Mouse (Mus musculus) forebrain, embryonic 16.5 days (tissue): ENCODE results near the gene Smbd1. TPM values are rescaled to one million over a fixed set of nuclear protein-coding genes. Genes with fewer than 3 reads are reported as not detected.

ENCODE experiments used
- ATAC-seq: fragments of 200-750 bp; cut with Nextera tagmentation; 2 replicates; pipeline ENCODE4 v1.8.0; 2017; ENCODE audit warnings: mild to moderate bottlenecking, moderate library complexity
- H3K27ac ChIP-seq: fragments of 300-500 bp; sonication (generic); 2 replicates; pipeline ENCODE4 v1.5.1; 2014; ENCODE audit warnings: low read length, control low read depth
- H3K27me3 ChIP-seq: fragments of 300-500 bp; sonication (generic); replicated peaks from 2 replicates; pipeline ENCODE4 v1.6.1; 2014; ENCODE audit warnings: low read length; ENCODE audit not compliant: control insufficient read depth, insufficient read depth
- H3K36me3 ChIP-seq: fragments of 300-500 bp; sonication (generic); 2 replicates; pipeline ENCODE4 v1.6.1; 2014; ENCODE audit not compliant: control insufficient read depth, insufficient read depth
- H3K4me1 ChIP-seq: fragments of 300-500 bp; sonication (generic); replicated peaks from 2 replicates; pipeline ENCODE4 v1.6.1; 2014; ENCODE audit warnings: low read length; ENCODE audit not compliant: control insufficient read depth, insufficient read depth
- H3K4me2 ChIP-seq: fragments of 300-500 bp; sonication (generic); 2 replicates; pipeline ENCODE4 v1.6.1; 2014; ENCODE audit warnings: mild to moderate bottlenecking, low read length, control low read depth
- H3K4me3 ChIP-seq: fragments of 300-500 bp; sonication (generic); replicated peaks from 2 replicates; pipeline ENCODE4 v1.5.1; 2014; ENCODE audit warnings: mild to moderate bottlenecking, low read length, control low read depth
- H3K9ac ChIP-seq: fragments of 300-500 bp; sonication (generic); replicated peaks from 2 replicates; pipeline ENCODE4 v1.6.1; 2014; ENCODE audit warnings: low read depth, low read length, control low read depth
- H3K9me3 ChIP-seq: fragments of 300-500 bp; sonication (generic); 2 replicates; pipeline ENCODE4 v1.6.1; 2016; ENCODE audit warnings: low read length; ENCODE audit not compliant: control insufficient read depth
- WGBS: fragments of 180-500 bp; shearing (Covaris S2); extraction: QIAGEN DNeasy Blood & Tissue Kit; methylation state at CpG from one replicate; pipeline ENCODE4 v1.1.7; 2014; 5-methylcytosine and 5-hydroxymethylcytosine counted together
- polyA plus RNA-seq: library from polyadenylated mRNA; unstranded; fragments of >200 nt; fragmentation: Nextera tagmentation; extraction: Ambion mirVana; gene quantifications from 2 replicates; pipeline ENCODE4 v1.2.1, GENCODE M21; 2015

Gene Smbd1
- polyA plus RNA-seq, result not detected in 2 replicates

DNA sequence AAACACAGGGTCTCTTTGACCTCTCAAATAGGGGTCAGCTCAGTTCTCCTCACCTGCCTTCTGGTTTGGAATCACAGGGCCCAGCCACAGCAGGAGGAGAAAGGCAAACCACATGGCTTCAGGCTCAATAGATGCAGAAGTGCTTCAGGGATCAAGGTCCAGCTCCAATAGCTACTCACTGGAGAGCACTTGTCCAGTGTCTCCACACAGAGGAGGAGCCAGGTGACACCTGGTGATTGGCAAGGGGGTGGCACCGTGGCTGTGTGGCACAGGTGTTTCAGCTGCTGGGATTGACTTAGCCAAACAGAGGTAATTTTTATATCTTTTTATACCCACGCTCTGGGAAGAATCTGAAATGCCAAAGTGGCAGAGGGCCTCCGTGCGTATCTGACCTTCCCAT is at the start of gene Smbd1:
Gene Smbd1 (minus strand): TSS at position 157 of the 400 bp plus-strand sequence.
- H3K4me3 ChIP-seq, result no peak within 1 kb of the TSS
- no peaks in the 10 kb centered on the region for H3K9me3 ChIP-seq
- no peaks in the 10 kb centered on the region for H3K36me3 ChIP-seq
- H3K27ac ChIP-seq, result no peak within 1 kb of the TSS
- 94% methylated on average over 4 of the region's 4 CpGs for WGBS
- peaks cover 5% of the 10 kb centered on the region for H3K4me1 ChIP-seq
- ATAC-seq, result no peak
- H3K4me2 ChIP-seq, result no peak within 1 kb of the TSS
- H3K27me3 ChIP-seq, result peaks cover 2% of the 10 kb centered on the region; the same call in 1 of the 2 replicates
- H3K9ac ChIP-seq, result no peak within 1 kb of the TSS

DNA sequence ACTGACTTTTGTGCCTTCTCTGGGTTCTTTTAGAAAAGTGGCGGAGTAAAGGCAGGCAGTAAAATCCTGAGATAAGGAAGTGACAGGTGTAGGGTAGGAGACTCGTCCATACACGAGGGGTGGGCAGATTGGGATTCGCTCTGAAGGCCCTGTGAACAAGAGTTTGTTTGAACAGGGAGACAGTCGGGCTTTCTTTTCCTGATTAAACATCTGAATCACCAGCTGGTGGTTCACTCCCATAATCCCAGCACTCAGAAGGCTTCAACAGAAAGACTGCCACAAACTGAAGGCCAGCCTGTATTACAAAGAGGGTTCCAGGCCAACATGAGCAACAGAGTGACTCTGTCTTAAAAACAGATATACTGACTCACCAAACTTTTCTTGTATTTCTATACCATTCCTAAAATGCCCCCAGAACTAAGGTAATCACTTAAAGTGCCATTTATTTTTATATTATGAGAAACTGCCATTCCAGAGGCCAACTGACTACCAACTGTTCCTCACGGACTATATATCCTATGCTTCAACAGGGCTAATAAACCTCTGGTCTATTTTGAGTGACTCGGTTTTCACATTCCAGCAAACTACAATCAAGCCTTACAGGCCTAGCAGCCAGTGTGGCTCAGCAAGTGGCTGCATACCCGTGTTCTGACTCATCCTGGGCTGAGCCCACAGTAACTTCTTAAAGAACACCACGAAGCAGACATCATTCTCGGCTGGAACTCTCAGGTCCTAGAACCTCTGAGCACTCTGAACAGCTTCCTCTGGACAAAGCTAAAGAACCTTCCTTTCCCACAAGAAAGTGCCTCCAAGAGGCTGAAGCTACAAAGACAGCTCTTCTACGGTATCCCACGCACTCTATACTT is 48.7 kb upstream of the Smbd1 start:
- H3K4me1 ChIP-seq, result peaks cover 7% of the 10 kb centered on the region
- no peaks in the 10 kb centered on the region for H3K9me3 ChIP-seq
- H3K4me2 ChIP-seq, result no peak overlapping the region
- no peak overlapping the region for H3K4me3 ChIP-seq
- WGBS, result 78% methylated on average over 12 of the region's 12 CpGs
- H3K27me3 ChIP-seq, result no peaks in the 10 kb centered on the region
- H3K36me3 ChIP-seq, result peaks cover 2% of the 10 kb centered on the region
- H3K9ac ChIP-seq, result no peak overlapping the region
- H3K27ac ChIP-seq, result no peak overlapping the region
- no peak for ATAC-seq

DNA sequence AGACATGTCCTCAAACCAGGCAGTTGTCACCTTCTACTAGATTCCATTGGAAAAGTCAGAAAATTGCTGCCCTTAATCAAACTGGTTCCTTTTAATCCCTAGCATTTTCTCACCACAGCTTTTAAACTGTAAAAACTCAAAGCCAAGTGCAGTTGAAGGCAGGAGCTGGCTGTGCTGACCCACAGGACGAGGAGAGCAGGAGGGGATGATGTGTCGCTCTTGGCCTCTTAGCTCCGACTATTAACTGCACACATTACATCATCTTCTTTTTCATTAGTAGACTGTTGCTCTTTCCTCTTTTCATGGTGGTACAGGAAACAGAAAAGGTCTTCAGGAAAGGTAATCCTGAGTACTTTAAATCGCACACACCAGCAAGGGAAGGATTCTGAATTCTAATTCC is 48.1 kb upstream of the Smbd1 start:
- H3K27ac ChIP-seq, result no peak overlapping the region

DNA sequence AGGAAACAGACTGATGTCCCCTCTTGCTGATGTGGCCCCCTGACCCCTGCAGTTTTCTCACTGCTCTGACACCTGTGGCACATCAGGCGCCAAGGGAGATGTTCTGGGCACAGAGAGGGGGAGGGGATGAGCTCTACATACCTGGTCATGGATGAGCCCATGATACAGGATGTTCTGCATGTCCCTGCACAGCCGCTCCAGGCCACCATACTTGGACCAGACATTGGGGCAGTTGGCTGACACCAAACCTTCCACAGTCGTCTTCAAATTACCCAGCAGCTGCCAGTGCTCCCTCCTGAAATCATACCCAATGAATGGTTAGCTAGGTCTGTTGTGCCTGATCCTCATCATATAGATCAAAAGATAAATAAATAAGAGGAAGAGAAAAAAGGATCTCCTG is 46.5 kb upstream of the Smbd1 start:
- Histone ChIP-seq H3K36me3 (peaks cover 5% of the 10 kb centered on the region), H3K27ac (no peak overlapping the region), H3K4me2 (no peak overlapping the region), H3K9ac (no peak overlapping the region), H3K27me3 (no peaks in the 10 kb centered on the region), H3K4me3 (no peak overlapping the region), H3K4me1 (peaks cover 11% of the 10 kb centered on the region), H3K9me3 (no peaks in the 10 kb centered on the region)
- no peak for ATAC-seq
- WGBS, result 93% methylated on average over 3 of the region's 3 CpGs

More for the DNA sequence above, 48.1 kb upstream of the Smbd1 start:
- Histone ChIP-seq H3K27me3 (no peaks in the 10 kb centered on the region), H3K36me3 (peaks cover 2% of the 10 kb centered on the region), H3K4me2 (no peak overlapping the region), H3K9me3 (no peaks in the 10 kb centered on the region), H3K9ac (no peak overlapping the region), H3K4me1 (peaks cover 11% of the 10 kb centered on the region), H3K4me3 (no peak overlapping the region)
- WGBS, result 66% methylated on average over 4 of the region's 4 CpGs
- no peak for ATAC-seq

DNA sequence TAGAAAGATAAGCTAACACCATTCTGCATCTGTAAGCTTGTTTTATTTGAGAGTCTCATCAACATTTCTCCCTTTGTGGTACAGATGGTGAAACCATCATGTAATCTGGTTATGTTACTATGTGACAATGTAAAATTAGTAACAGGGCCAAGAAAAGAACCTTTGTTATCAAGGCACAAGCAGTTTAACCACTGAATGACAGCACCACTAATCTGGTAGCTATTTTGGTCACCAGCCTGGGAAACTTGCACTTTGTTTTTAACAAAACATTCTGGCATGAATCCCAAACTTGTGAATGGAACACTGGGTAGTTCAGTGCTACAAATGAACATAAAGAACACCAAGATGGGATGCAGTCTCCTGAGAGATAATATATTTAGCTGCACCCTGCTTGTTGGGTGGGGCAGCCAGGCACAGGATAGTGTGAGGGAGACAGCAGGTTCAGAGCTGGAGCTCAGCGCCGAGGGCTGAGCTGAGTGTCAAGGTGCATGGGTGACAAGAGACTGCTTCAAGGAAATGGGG is 43.8 kb upstream of the Smbd1 start:
- Histone ChIP-seq H3K36me3 (peaks cover 6% of the 10 kb centered on the region), H3K27ac (peak overlapping the region; percentile 64), H3K9me3 (no peaks in the 10 kb centered on the region), H3K4me1 (peaks cover 11% of the 10 kb centered on the region), H3K4me2 (no peak overlapping the region), H3K27me3 (no peaks in the 10 kb centered on the region), H3K9ac (no peak overlapping the region), H3K4me3 (no peak overlapping the region)
- WGBS, result 52% methylated on average over 2 of the region's 2 CpGs
- peak; percentile 76 for ATAC-seq

DNA sequence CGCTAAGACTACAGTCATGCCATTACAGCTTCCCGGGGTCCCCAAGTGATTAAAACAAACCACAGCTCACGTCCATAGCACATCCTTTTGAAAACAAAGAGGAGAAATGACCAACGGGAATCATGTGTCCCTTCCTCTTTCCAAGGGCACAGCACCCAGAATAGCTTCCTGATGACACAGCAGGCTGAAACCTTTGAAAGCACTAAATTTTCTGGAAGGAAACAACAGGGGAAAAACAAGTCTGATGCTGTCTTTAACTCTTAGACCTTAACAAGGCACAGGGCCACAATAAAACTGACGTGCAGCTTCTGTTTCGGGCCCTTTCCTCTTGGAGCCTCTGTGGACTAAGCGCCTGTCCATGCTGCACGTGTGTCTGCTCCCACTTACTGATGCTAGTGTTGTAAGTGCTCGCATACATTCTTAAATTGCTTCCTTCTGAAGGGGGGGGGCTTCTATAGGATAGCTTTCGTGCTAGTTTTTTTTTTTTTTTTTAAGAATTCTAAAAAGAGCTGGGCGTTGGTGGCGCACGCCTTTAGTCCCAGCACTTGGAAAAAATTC is 43.3 kb upstream of the Smbd1 start:
- no peaks in the 10 kb centered on the region for H3K27me3 ChIP-seq
- peak overlapping the region; percentile 12; the same call in 1 of the 2 replicates for H3K27ac ChIP-seq
- H3K4me3 ChIP-seq, result no peak overlapping the region
- 0 out of 2 replicates have a peak, but pooled peaks have one; percentile 40 for ATAC-seq
- peaks cover 6% of the 10 kb centered on the region for H3K36me3 ChIP-seq
- H3K9me3 ChIP-seq, result no peaks in the 10 kb centered on the region
- H3K4me1 ChIP-seq, result peaks cover 11% of the 10 kb centered on the region
- H3K4me2 ChIP-seq, result no peak overlapping the region
- no peak overlapping the region for H3K9ac ChIP-seq
- WGBS, result 59% methylated on average over 13 of the region's 13 CpGs

DNA sequence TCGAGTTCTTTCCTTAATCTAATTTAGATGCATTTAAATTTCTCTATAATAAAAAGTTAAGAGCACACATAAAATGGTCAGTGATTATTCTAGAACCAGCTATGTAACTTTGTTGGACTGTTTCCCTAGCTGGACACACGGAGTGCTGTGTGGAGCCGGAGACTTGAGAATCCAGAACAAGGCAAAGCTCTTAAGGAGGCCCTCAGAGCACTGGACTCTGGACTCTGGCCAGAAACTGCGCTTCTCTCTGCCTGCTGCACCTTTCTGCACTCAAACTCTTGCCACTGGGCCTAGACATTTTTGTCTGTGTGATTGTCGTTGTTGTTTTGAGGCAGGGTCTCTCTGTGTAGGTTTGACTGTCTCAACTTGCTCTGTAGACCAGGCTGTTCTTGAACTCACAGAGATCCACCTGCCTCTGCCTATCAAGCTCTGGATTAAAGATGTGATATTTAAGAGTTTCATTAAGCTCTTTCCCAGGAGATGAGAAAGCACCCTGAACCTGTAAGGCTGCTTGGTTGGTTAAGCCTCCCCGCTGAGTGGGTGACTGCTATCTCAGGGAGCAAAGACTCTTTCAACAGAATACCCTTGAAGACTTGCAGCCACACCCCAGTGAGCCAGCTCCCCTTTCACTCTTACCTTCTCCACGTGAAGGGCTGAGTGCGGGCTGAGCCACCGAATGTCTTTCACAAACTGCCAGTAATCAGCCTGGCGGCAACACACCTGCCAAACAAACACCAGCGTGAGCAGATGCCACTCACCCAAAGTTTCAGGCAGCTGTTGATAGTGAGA is 39.0 kb upstream of the Smbd1 start:
- H3K4me2 ChIP-seq, result no peak overlapping the region
- peaks cover 7% of the 10 kb centered on the region for H3K4me1 ChIP-seq
- no peak for ATAC-seq
- H3K9me3 ChIP-seq, result no peaks in the 10 kb centered on the region
- 92% methylated on average over 11 of the region's 11 CpGs for WGBS
- H3K27ac ChIP-seq, result no peak overlapping the region
- no peaks in the 10 kb centered on the region for H3K27me3 ChIP-seq
- H3K9ac ChIP-seq, result no peak overlapping the region
- H3K4me3 ChIP-seq, result no peak overlapping the region
- H3K36me3 ChIP-seq, result peaks cover 21% of the 10 kb centered on the region

DNA sequence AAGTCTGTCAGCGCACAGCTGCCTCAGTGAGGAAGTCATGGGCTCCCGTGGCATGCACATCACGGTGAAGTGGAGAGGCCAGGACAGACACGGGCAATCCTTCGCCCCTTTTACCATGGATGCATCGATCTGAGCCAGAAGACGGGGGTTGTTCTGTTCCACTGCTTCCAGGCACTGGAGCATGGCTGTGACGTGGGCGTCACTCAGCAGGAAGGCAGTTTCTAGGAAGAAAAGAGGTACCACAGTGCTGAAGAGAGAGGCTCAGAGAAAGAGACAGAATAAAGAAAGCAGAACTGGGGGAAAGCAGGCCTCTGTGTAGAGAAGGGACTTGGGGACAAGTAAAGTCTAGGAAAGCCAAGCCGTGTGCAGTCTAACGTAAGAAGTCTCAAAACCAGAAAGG is 36.8 kb upstream of the Smbd1 start:
- no peak overlapping the region for H3K4me3 ChIP-seq
- H3K27me3 ChIP-seq, result no peaks in the 10 kb centered on the region
- H3K4me1 ChIP-seq, result no peaks in the 10 kb centered on the region
- H3K9me3 ChIP-seq, result no peaks in the 10 kb centered on the region
- H3K9ac ChIP-seq, result no peak overlapping the region
- H3K4me2 ChIP-seq, result no peak overlapping the region
- no peak overlapping the region for H3K27ac ChIP-seq
- peaks cover 33% of the 10 kb centered on the region for H3K36me3 ChIP-seq
- 92% methylated on average over 11 of the region's 11 CpGs for WGBS
- ATAC-seq, result no peak

DNA sequence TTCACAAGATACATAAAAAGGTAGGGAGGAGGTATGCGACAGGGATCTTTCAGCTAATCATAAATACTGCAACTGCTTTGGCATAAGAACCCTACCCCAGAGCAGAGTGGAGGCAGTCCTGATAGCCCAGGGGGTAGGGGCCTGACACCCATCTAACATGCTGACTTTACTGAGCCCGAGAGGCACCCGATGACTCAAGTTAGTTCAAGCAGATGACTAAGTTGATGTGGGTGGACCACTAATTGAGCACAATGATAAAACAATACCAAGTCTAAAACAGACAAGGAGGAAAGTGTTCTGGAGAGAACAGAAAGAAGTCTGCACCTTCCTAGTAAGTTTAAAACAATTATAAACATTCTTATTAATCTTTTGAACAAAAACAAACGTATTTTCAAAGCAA is 21.2 kb upstream of the Smbd1 start:
- peaks cover 3% of the 10 kb centered on the region for H3K36me3 ChIP-seq
- H3K27me3 ChIP-seq, result no peaks in the 10 kb centered on the region
- H3K4me2 ChIP-seq, result no peak overlapping the region
- no peak overlapping the region for H3K27ac ChIP-seq
- H3K9me3 ChIP-seq, result no peaks in the 10 kb centered on the region
- 79% methylated on average over 4 of the region's 4 CpGs for WGBS
- no peak overlapping the region for H3K9ac ChIP-seq
- no peak overlapping the region for H3K4me3 ChIP-seq
- ATAC-seq, result no peak
- no peaks in the 10 kb centered on the region for H3K4me1 ChIP-seq
